Mouse (Mus musculus): ENCODE data around the gene Stra6. TPM values are rescaled to one million over a fixed set of nuclear protein-coding genes. Genes with fewer than 3 reads are reported as not detected.

The Stra6 gene
- under 1 TPM; 0.38 to 0.41 TPM for total RNA-seq (2021)
- long read RNA-seq, experiment 1 = 0 reads
- long read RNA-seq, experiment 2 = 0 reads

- no peak for DNase-seq
Observed at GRCm38 (mm10) chr9:58063531-58063930, at the start of gene Stra6. Gene Stra6, plus strand, starts transcription at chr9:58063788.

GRCm38 (mm10) chr9:58014393-58015160 is 49.0 kb upstream of the Stra6 start:
- DNase-seq = no peak

- no peak for DNase-seq
Observed at GRCm38 (mm10) chr9:58015856-58016255, 47.7 kb upstream of the Stra6 start.

- no peak for DNase-seq
Observed at GRCm38 (mm10) chr9:58016962-58017361, 46.6 kb upstream of the Stra6 start.

- no peak for DNase-seq
Observed at GRCm38 (mm10) chr9:58018385-58018784, 45.2 kb upstream of the Stra6 start.

GRCm38 (mm10) chr9:58025995-58026394 is 37.6 kb upstream of the Stra6 start:
- DNase-seq = no peak

- no peak for DNase-seq
Observed at GRCm38 (mm10) chr9:58027426-58028180, 36.0 kb upstream of the Stra6 start.

GRCm38 (mm10) chr9:58028841-58029240 is 34.7 kb upstream of the Stra6 start:
- no peak for DNase-seq

- DNase-seq = no peak
Observed at GRCm38 (mm10) chr9:58029635-58030034, 34.0 kb upstream of the Stra6 start.

GRCm38 (mm10) chr9:58031895-58032294 is 31.7 kb upstream of the Stra6 start:
- DNase-seq = no peak

GRCm38 (mm10) chr9:58035519-58035918 is 28.1 kb upstream of the Stra6 start:
- no peak for DNase-seq

GRCm38 (mm10) chr9:58035951-58036698 is 27.5 kb upstream of the Stra6 start:
- DNase-seq = no peak

- no peak for DNase-seq
Observed at GRCm38 (mm10) chr9:58036961-58037360, 26.6 kb upstream of the Stra6 start.

GRCm38 (mm10) chr9:58038500-58039168 is 25.0 kb upstream of the Stra6 start:
- peak; percentile 53 for DNase-seq

- DNase-seq = no peak
Observed at GRCm38 (mm10) chr9:58040977-58041376, 22.6 kb upstream of the Stra6 start.

- DNase-seq = peak; percentile 60
Observed at GRCm38 (mm10) chr9:58042391-58042790, 21.2 kb upstream of the Stra6 start.

- peak; percentile 87 for DNase-seq
Observed at GRCm38 (mm10) chr9:58043496-58044017, 20.0 kb upstream of the Stra6 start.

GRCm38 (mm10) chr9:58044828-58045227 is 18.8 kb upstream of the Stra6 start:
- no peak for DNase-seq

GRCm38 (mm10) chr9:58045646-58046045 is 17.9 kb upstream of the Stra6 start:
- no peak for DNase-seq

GRCm38 (mm10) chr9:58047061-58047460 is 16.5 kb upstream of the Stra6 start:
- DNase-seq = no peak

- DNase-seq = no peak
Observed at GRCm38 (mm10) chr9:58048621-58049020, 15.0 kb upstream of the Stra6 start.

- no peak for DNase-seq
Observed at GRCm38 (mm10) chr9:58049186-58049585, 14.4 kb upstream of the Stra6 start.

All from gastrocnemius, postnatal 25 days (tissue).